Mouse (Mus musculus) forebrain, embryonic 16.5 days (tissue): ENCODE measurements at regions not wholly inside any gene's neighbourhood (a gene's known extent, or its start where the extent isn't known, plus 50 kb on each side); places are given as distances from the start of the nearest gene placed in this dataset.
A peak's percentile ranks its signal among the peaks of the same experiment; 100 is the strongest.

Experiments
- ATAC-seq: fragments of 200-750 bp; cut with Nextera tagmentation; 2 replicates; pipeline ENCODE4 v1.8.0; 2017; ENCODE audit warnings: mild to moderate bottlenecking, moderate library complexity
- H3K27ac ChIP-seq: fragments of 300-500 bp; sonication (generic); 2 replicates; pipeline ENCODE4 v1.5.1; 2014; ENCODE audit warnings: low read length, control low read depth
- H3K27me3 ChIP-seq: fragments of 300-500 bp; sonication (generic); replicated peaks from 2 replicates; pipeline ENCODE4 v1.6.1; 2014; ENCODE audit warnings: low read length; ENCODE audit not compliant: control insufficient read depth, insufficient read depth
- H3K36me3 ChIP-seq: fragments of 300-500 bp; sonication (generic); 2 replicates; pipeline ENCODE4 v1.6.1; 2014; ENCODE audit not compliant: control insufficient read depth, insufficient read depth
- H3K4me1 ChIP-seq: fragments of 300-500 bp; sonication (generic); replicated peaks from 2 replicates; pipeline ENCODE4 v1.6.1; 2014; ENCODE audit warnings: low read length; ENCODE audit not compliant: control insufficient read depth, insufficient read depth
- H3K4me2 ChIP-seq: fragments of 300-500 bp; sonication (generic); 2 replicates; pipeline ENCODE4 v1.6.1; 2014; ENCODE audit warnings: mild to moderate bottlenecking, low read length, control low read depth
- H3K4me3 ChIP-seq: fragments of 300-500 bp; sonication (generic); replicated peaks from 2 replicates; pipeline ENCODE4 v1.5.1; 2014; ENCODE audit warnings: mild to moderate bottlenecking, low read length, control low read depth
- H3K9ac ChIP-seq: fragments of 300-500 bp; sonication (generic); replicated peaks from 2 replicates; pipeline ENCODE4 v1.6.1; 2014; ENCODE audit warnings: low read depth, low read length, control low read depth
- H3K9me3 ChIP-seq: fragments of 300-500 bp; sonication (generic); 2 replicates; pipeline ENCODE4 v1.6.1; 2016; ENCODE audit warnings: low read length; ENCODE audit not compliant: control insufficient read depth
- WGBS: fragments of 180-500 bp; shearing (Covaris S2); extraction: QIAGEN DNeasy Blood & Tissue Kit; methylation state at CpG from one replicate; pipeline ENCODE4 v1.1.7; 2014; 5-methylcytosine and 5-hydroxymethylcytosine counted together

DNA sequence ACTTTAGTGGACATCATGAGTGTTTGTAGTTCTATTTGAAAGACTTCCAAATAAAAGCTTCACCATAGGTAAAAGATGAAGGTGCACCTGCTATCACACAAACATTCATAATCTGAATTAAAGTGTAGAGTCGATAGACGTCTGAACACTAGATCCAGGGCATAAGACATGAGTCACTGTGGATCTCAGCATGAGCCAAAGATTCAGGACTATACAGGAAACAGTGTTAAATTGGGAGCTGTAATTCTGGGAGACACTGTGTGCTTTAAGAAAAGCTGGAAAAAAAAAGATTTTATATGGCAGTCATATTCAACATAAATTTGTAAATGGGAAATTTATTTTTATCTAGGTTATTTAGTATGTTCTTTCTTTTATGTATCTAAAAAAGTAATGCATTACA, 160.5 kb downstream of the Pdha2 start:
- H3K9ac ChIP-seq = no peak overlapping the region

DNA sequence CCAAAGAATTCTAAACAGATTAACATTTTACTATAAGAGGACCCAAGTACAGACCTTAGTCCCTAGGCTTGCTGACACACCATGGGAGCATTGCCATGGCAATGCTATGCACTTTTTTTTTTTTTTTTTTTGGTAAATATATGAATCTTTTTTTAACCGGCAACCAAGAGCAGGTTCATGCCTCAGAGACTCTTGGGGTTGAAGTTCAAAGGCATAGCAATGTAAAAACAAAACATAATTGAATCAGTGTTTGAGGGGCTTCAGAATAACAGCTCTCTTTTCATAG, 197.9 kb downstream of the Pdha2 start:
- H3K36me3 ChIP-seq = no peaks in the 10 kb centered on the region
- H3K4me2 ChIP-seq = no peak overlapping the region
- H3K4me1 ChIP-seq = no peaks in the 10 kb centered on the region
- no peak overlapping the region for H3K4me3 ChIP-seq
- no peak overlapping the region for H3K27ac ChIP-seq
- no peak overlapping the region for H3K9ac ChIP-seq
- H3K27me3 ChIP-seq = no peaks in the 10 kb centered on the region
- 68% methylated on average over 1 of the region's 1 CpGs for WGBS
- no peaks in the 10 kb centered on the region for H3K9me3 ChIP-seq
- no peak for ATAC-seq

More for the DNA sequence above, 160.5 kb downstream of the Pdha2 start:
- H3K4me2 ChIP-seq = no peak overlapping the region
- H3K36me3 ChIP-seq = no peaks in the 10 kb centered on the region
- WGBS = 79% methylated on average over 2 of the region's 2 CpGs
- no peaks in the 10 kb centered on the region for H3K4me1 ChIP-seq
- no peaks in the 10 kb centered on the region for H3K9me3 ChIP-seq
- ATAC-seq = no peak
- H3K4me3 ChIP-seq = no peak overlapping the region
- H3K27me3 ChIP-seq = no peaks in the 10 kb centered on the region
- no peak overlapping the region for H3K27ac ChIP-seq

DNA sequence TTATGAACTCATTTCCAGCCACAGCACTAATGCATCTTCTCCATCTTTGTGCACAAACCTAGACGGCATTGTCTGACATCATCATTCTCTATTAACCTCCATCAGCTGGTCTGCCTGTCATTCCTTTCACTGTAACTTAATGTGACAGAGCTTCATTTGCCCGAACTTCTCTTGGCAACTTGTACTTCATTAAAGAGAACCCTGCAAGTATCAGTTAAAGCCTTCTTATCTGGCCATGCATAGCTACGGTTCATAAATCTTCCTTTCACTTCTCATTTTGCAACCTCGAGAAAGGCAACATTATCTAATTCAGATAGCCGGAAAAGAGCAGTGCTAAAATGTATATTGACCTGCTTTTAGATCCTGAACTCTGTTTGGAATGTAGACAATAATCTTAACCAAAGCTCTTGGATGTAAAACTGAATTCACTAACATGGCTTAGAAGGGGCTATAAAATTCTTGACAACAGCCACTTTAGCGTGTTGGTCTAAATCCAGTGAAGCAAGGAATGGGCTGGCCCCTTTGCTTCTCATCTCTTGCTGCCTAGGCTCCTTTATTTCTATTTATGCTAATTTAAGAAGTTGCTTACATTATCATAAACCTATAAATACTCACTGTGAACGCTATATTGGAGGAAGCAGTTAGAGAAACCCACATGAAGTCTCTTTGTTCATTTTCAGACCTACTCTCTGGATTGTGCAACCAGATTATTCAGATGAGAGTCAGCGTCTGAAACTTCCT, 198.5 kb downstream of the Pdha2 start:
- no peak for ATAC-seq
- 65% methylated on average over 8 of the region's 8 CpGs for WGBS

DNA sequence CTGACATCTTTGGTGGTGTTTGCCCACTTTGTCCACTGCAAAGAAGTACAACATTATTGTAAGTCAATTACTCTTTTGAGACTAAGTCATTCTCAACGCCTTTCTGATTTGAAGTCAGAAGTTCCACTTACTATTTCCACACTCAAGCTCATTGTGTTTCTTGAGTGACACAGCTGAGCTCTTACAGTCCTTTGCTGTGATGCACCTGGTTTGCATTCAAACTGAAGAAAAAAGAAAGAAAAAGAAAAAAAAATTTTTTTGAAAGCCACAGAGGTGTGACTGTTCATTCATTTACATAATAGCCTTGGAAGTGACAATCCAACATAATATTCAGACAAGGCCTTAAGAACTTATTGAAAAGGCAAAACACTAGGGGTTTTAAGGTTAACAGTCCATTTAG, 199.2 kb downstream of the Pdha2 start:
- H3K4me1 ChIP-seq = no peaks in the 10 kb centered on the region
- H3K4me2 ChIP-seq = no peak overlapping the region
- no peak overlapping the region for H3K4me3 ChIP-seq
- no peaks in the 10 kb centered on the region for H3K27me3 ChIP-seq
- ATAC-seq = no peak
- no peaks in the 10 kb centered on the region for H3K9me3 ChIP-seq
- no peaks in the 10 kb centered on the region for H3K36me3 ChIP-seq
- WGBS = 59% methylated on average over 1 of the region's 1 CpGs
- H3K9ac ChIP-seq = no peak overlapping the region
- H3K27ac ChIP-seq = no peak overlapping the region

More for the DNA sequence above, 198.5 kb downstream of the Pdha2 start:
- no peaks in the 10 kb centered on the region for H3K27me3 ChIP-seq
- H3K27ac ChIP-seq = no peak overlapping the region
- H3K9ac ChIP-seq = no peak overlapping the region
- no peaks in the 10 kb centered on the region for H3K36me3 ChIP-seq
- H3K9me3 ChIP-seq = no peaks in the 10 kb centered on the region
- H3K4me3 ChIP-seq = no peak overlapping the region
- no peaks in the 10 kb centered on the region for H3K4me1 ChIP-seq
- no peak overlapping the region for H3K4me2 ChIP-seq

DNA sequence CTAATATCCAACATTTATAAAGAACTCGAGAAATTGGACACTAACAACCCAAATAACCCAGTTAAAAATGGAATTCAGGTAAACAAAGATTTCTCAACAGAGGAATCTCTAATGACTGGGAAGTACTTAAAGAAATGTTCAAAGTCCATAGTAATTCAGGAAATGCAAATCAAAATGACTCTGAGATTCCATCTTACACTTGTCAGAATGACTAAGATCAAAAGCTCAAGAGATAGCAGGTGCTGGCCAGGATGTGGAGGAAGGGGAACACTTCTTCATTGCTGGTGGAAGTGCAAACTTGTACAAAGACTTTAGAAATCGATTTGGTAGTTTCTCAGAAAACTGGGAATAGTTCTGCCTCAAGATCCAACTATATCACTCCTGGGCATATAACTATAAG, 203.4 kb downstream of the Pdha2 start:
- Histone ChIP-seq H3K9ac (no peak overlapping the region), H3K9me3 (no peaks in the 10 kb centered on the region), H3K4me2 (no peak overlapping the region), H3K36me3 (no peaks in the 10 kb centered on the region), H3K4me3 (no peak overlapping the region), H3K4me1 (no peaks in the 10 kb centered on the region), H3K27me3 (no peaks in the 10 kb centered on the region), H3K27ac (no peak overlapping the region)
- WGBS = 83% methylated on average over 2 of the region's 2 CpGs
- no peak for ATAC-seq

DNA sequence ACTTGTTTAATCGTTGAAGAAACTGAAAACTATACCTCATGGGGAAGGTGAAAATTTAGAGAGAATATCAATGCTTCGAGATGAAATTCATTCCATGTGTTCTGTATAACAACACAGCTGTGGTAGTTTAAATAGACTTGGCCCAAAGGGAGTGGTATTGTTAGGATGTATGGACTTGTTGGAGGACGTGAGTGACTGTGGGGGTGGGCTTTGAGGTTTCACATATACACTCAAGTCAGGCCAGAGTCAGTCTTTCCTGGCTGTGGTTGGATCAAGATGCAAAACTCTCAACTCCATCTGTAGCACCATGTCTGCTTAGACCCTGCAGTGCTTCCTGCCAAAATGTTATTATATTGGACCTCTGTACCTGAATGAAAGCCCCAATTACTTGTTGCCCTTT, 206.3 kb downstream of the Pdha2 start:
- Histone ChIP-seq H3K4me3 (no peak overlapping the region), H3K4me1 (no peaks in the 10 kb centered on the region), H3K9ac (no peak overlapping the region), H3K36me3 (no peaks in the 10 kb centered on the region), H3K27me3 (no peaks in the 10 kb centered on the region), H3K4me2 (no peak overlapping the region), H3K27ac (no peak overlapping the region), H3K9me3 (no peaks in the 10 kb centered on the region)
- no peak for ATAC-seq
- 62% methylated on average over 3 of the region's 3 CpGs for WGBS

DNA sequence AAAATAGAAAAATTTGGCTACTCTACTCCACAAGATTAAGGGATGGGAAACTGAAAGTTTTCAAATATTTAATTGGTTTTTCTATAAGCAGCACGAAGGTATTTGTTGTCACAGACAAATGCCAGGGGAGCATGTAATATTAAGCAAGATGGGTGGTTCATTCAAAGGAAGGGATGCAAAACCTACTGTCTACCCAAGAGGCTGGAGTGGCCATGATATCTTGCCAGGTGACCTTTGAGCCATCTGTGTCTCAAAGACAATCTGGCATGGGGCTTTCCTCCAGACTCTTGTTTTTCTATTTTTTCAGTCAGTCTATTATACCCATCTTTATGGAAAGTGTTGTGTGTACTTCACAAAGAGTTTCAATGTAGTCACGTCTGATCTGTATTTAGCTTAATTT, 208.6 kb downstream of the Pdha2 start:
- Histone ChIP-seq H3K27ac (no peak overlapping the region), H3K9ac (no peak overlapping the region), H3K4me2 (no peak overlapping the region), H3K4me3 (no peak overlapping the region), H3K27me3 (no peaks in the 10 kb centered on the region), H3K36me3 (no peaks in the 10 kb centered on the region), H3K4me1 (no peaks in the 10 kb centered on the region), H3K9me3 (no peaks in the 10 kb centered on the region)
- no peak for ATAC-seq
- 65% methylated on average over 2 of the region's 2 CpGs for WGBS

DNA sequence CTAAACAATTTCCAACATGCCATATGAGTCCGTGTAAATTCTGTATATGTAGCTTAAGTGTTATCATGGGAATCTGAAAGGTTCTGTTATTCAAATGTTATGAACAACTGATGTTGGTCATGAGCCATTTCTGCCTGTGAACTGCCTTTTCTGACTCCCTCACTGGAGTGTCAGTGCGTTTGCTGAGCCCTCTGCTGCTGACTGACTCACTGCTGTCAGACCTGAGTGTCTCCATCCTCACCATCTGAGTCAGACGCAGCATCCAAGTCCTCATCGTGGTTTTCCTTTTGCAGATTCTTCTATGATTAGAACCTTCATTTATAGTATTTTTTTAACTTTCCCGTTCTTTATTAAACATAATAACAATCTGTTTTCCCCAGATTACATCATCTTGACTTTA, 223.9 kb downstream of the Pdha2 start:
- Histone ChIP-seq H3K9me3 (no peaks in the 10 kb centered on the region), H3K4me2 (no peak overlapping the region), H3K9ac (no peak overlapping the region), H3K36me3 (no peaks in the 10 kb centered on the region), H3K4me3 (no peak overlapping the region), H3K27me3 (no peaks in the 10 kb centered on the region), H3K27ac (no peak overlapping the region), H3K4me1 (no peaks in the 10 kb centered on the region)
- WGBS = 74% methylated on average over 5 of the region's 5 CpGs
- ATAC-seq = no peak

DNA sequence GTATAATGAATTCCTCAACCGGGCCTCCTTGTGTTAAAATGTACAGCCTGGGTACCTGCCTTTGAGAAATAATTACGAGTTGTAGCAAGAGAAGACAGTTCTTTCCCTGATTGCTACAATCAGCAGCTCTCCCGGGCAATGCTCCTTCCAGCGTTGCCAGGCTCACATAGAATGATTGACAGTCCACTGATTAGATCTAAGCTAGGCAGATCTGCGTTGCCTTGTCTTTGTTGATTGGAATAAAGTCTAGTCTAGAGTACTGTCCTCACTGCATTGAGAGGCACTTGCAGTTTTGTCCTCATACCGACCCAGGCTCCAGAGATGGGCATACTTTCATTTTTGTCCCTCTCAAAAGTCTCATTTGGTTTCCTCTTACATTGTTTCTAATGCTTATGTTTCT, 238.6 kb downstream of the Pdha2 start:
- WGBS = 32% methylated on average over 6 of the region's 6 CpGs
- Histone ChIP-seq H3K9ac (no peak overlapping the region), H3K9me3 (no peaks in the 10 kb centered on the region), H3K4me1 (no peaks in the 10 kb centered on the region), H3K27me3 (no peaks in the 10 kb centered on the region), H3K27ac (no peak overlapping the region), H3K36me3 (no peaks in the 10 kb centered on the region), H3K4me3 (no peak overlapping the region), H3K4me2 (peak overlapping the region; percentile 13; the same call in 1 of the 2 replicates)
- peak; percentile 75 for ATAC-seq
